Mouse (Mus musculus) G1E (cell line): ENCODE data around the gene Dnajb2. TPM values are rescaled to one million over a fixed set of nuclear protein-coding genes. Genes with fewer than 3 reads are reported as not detected.

ENCODE experiments used
- ATAC-seq: 2 replicates; pipeline ENCODE4 v1.8.0; 2016; ENCODE audit warnings: mild to moderate bottlenecking; ENCODE audit not compliant: insufficient number of reproducible peaks, poor library complexity, low FRiP score, severe bottlenecking; ENCODE audit errors: extremely low read depth
- DNase-seq: peaks from one replicate; pipeline ENCODE4 v3.0.0; 2012; ENCODE audit warnings: low spot score
- H3K27me3 ChIP-seq: 2 replicates; pipeline ENCODE4 v1.6.1; 2012; ENCODE audit warnings: mild to moderate bottlenecking, low read length, inconsistent platforms; ENCODE audit not compliant: insufficient read depth
- H3K36me3 ChIP-seq: replicated peaks from 2 replicates; pipeline ENCODE3; 2012; ENCODE audit warnings: mild to moderate bottlenecking, inconsistent platforms
- H3K4me1 ChIP-seq: 2 replicates; pipeline ENCODE4 v1.6.1; 2012; ENCODE audit warnings: low read depth, low read length, inconsistent platforms, mixed read lengths; ENCODE audit not compliant: insufficient read depth
- H3K4me3 ChIP-seq: 2 replicates; pipeline ENCODE4 v1.5.1; 2012; ENCODE audit warnings: low read depth, mild to moderate bottlenecking, inconsistent platforms, low read length, moderate library complexity, mixed read lengths
- H3K9me3 ChIP-seq: replicated peaks from 2 replicates; pipeline ENCODE4 v1.6.1; 2012; ENCODE audit warnings: inconsistent platforms
- CTCF ChIP-seq: IDR thresholded peaks from 2 replicates; pipeline ENCODE4 v1.5.1; 2012; ENCODE audit warnings: low read depth, low read length, inconsistent platforms, mixed read lengths
- GATA1 ChIP-seq: IDR thresholded peaks from 2 replicates; pipeline ENCODE4 v1.6.1; 2012; ENCODE audit warnings: borderline replicate concordance, low read length, inconsistent platforms, mixed read lengths
- GATA2 ChIP-seq: IDR thresholded peaks from 2 replicates; pipeline ENCODE4 v1.6.1; 2012; ENCODE audit warnings: low read depth, low read length, inconsistent platforms, borderline replicate concordance
- POLR2AphosphoS5 ChIP-seq: IDR thresholded peaks from 2 replicates; pipeline ENCODE4 v1.6.1; 2012; ENCODE audit warnings: low read depth, low read length, inconsistent platforms; ENCODE audit not compliant: insufficient replicate concordance
- TAL1 ChIP-seq: conservative IDR thresholded peaks from 2 replicates; pipeline ENCODE4 v1.6.1; 2012; ENCODE audit warnings: low read depth, low read length, inconsistent platforms, mixed read lengths
- polyA plus RNA-seq: library from polyadenylated mRNA; stranded (reverse); fragments of >175 nt; gene quantifications from 2 replicates; pipeline ENCODE4 v1.2.3, GENCODE M21; 2012
- total RNA-seq, 2 experiments: library from RNA; stranded (forward) in 1 of 2; stranded (reverse) in 1 of 2; fragments of 200-1000 nt in 1 of 2; fragments of >200 nt in 1 of 2; fragmentation: Nextera tagmentation in 1 of 2; gene quantifications; 2 replicates each; pipeline ENCODE4 v1.2.3; 2014 to 2017

Gene Dnajb2
- total and polyA plus RNA-seq, 3 experiments: 11.1 to 63.3 (median 13.9) TPM

GRCm38 (mm10) chr1:75264091-75264880 lies 28.1 kb downstream of the Dnajb2 start, which contains the start of gene Ptprn:
Gene Ptprn (minus strand): TSS chr1:75264502.
- H3K27me3 ChIP-seq: peaks cover 21% of the 10 kb centered on the region
- H3K4me3 ChIP-seq: no peak within 1 kb of the TSS
- ATAC-seq: no peak

DNA sequence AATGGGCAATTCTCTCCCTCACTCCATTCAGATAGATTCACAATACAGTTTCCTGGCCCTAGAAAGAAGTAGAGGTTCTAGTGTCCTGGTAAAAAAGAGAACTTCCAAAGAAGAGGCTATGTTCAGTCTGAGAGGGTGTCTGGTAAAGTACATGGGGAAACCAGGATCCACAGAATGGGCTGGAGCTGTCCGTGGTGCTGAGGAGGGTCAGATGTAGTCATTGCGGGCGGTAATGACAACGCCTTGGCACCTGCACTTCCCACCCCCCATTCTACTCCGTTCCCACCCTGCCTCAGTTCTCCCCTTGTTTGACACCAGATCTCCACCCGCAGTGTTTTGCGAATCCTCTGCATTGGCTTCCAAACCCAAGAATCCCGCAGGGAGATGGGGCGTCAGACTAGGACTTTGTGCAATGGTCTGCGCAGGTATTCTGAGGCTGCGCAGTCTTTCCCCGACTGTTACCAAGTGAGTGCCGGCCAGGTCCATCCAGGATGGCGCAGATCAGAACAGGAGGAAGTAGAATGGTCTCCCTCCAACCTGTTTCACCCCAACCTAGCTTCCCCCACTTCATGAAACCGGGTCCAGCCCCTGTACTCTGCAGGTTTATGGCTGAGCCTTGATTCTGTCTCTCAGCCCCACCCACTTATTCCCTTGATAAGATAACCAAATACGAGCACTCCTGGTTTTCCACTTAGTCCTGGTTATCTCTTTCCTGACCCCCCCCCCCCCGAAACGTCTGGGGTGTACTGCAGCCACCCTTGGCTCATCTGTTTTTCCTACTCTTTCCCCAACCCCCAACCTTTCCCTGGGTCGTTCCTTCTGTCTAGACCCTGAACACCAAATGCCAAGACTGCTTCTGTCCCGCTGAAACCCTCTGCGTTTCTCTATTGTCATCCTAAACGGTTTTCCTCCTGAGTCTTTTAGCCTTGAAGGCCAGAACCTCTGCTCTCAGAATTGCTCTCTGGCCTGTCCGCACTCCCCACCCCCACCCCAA lies 41.3 kb downstream of the Dnajb2 start:
- H3K4me3 ChIP-seq: no peak overlapping the region
- ATAC-seq (no peak), DNase-seq (peak; percentile 54)
- no peaks in the 10 kb centered on the region for H3K4me1 ChIP-seq
- TF ChIP-seq POLR2AphosphoS5: no peak
- TF ChIP-seq TAL1: no peak
- TF ChIP-seq CTCF: no peak
- TF ChIP-seq GATA2: no peak
- TF ChIP-seq GATA1: no peak
- H3K36me3 ChIP-seq: no peaks in the 10 kb centered on the region
- H3K27me3 ChIP-seq: peaks cover 8% of the 10 kb centered on the region; the same call in 1 of the 2 replicates
- peaks cover 3% of the 10 kb centered on the region; the same call in 1 of the 2 replicates for H3K9me3 ChIP-seq

More at GRCm38 (mm10) chr1:75264091-75264880, 28.1 kb downstream of the Dnajb2 start, which contains the start of gene Ptprn:
- no peaks in the 10 kb centered on the region for H3K36me3 ChIP-seq
- no peak for DNase-seq
- H3K9me3 ChIP-seq: no peaks in the 10 kb centered on the region
- peaks cover 3% of the 10 kb centered on the region; the same call in 1 of the 2 replicates for H3K4me1 ChIP-seq
- no peak for TF ChIP-seq GATA2
- TF ChIP-seq POLR2AphosphoS5: no peak
- TF ChIP-seq CTCF: no peak
- TF ChIP-seq GATA1: no peak
- no peak for TF ChIP-seq TAL1

DNA sequence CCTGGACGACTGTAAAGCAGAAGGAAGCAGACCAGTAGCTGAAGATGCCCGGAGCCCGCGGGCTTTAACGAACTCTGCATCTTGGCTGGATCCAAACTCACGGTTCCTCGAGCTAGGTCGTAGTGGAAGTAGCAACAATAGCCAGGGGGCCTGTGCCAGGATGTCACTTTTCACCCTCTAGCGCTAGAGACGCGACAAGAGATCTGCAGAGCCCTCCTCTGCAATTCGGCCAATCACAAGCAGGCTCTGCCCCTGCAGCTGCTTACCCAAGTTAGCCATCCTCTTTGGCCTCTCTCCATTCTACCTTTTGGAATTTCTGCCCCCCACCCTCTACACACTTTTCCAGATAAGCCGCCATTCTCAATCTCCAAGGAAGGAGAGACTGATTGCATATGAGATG lies 42.0 kb downstream of the Dnajb2 start, which contains the start of gene Resp18:
Gene Resp18, minus strand, starts transcription at position 188 of the 400 bp plus-strand sequence.
- H3K4me3 ChIP-seq: no peak within 1 kb of the TSS
- TF ChIP-seq TAL1 (no peak), POLR2AphosphoS5 (no peak), GATA2 (no peak), GATA1 (no peak), CTCF (no peak)
- H3K4me1 ChIP-seq: no peaks in the 10 kb centered on the region
- DNase-seq (no peak), ATAC-seq (no peak)
- H3K36me3 ChIP-seq: no peaks in the 10 kb centered on the region
- peaks cover 3% of the 10 kb centered on the region; the same call in 1 of the 2 replicates for H3K9me3 ChIP-seq
- H3K27me3 ChIP-seq: peaks cover 8% of the 10 kb centered on the region; the same call in 1 of the 2 replicates

DNA sequence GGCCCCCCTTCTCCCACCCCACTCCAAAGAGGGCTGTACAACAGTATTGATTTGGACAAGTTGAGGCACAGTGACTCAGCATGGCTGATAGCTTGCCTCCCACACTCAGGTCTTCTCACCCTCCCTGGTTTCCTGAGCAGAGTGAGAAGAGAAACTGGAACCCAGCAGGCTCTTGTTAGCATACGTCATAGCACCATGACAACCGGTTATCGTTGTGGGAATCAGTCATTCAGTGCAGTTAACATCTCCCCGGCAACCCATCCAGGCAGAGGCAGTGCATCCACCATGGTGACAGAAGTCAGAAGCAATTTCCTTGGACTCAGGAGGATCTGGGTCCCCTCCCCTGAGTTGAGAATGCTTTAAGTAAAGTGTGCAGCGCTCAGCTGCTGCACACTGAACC lies 46.8 kb downstream of the Dnajb2 start:
- ATAC-seq: no peak
- no peak for DNase-seq
- TF ChIP-seq TAL1 (no peak), CTCF (no peak; the same call in 1 of the 2 replicates), GATA2 (no peak), POLR2AphosphoS5 (no peak), GATA1 (no peak)
- no peaks in the 10 kb centered on the region for H3K36me3 ChIP-seq
- peaks cover 3% of the 10 kb centered on the region; the same call in 1 of the 2 replicates for H3K9me3 ChIP-seq
- H3K27me3 ChIP-seq: peaks cover 14% of the 10 kb centered on the region; the same call in 1 of the 2 replicates
- H3K4me1 ChIP-seq: no peaks in the 10 kb centered on the region
- H3K4me3 ChIP-seq: no peak overlapping the region

GRCm38 (mm10) chr1:75284911-75285310 lies 48.7 kb downstream of the Dnajb2 start:
- Histone ChIP-seq H3K4me3 (no peak overlapping the region), H3K9me3 (peaks cover 3% of the 10 kb centered on the region; the same call in 1 of the 2 replicates), H3K4me1 (no peaks in the 10 kb centered on the region), H3K27me3 (peaks cover 18% of the 10 kb centered on the region), H3K36me3 (no peaks in the 10 kb centered on the region)
- DNase-seq (no peak), ATAC-seq (no peak)
- TF ChIP-seq GATA1 (no peak), POLR2AphosphoS5 (no peak), TAL1 (no peak), GATA2 (no peak), CTCF (no peak)

GRCm38 (mm10) chr1:75289376-75289775 lies 53.2 kb downstream of the Dnajb2 start:
- Histone ChIP-seq H3K4me1 (0 out of 2 replicates have a peak, but pooled peaks cover 2% of the 10 kb centered on the region), H3K27me3 (peaks cover 27% of the 10 kb centered on the region), H3K4me3 (no peak overlapping the region), H3K9me3 (no peaks in the 10 kb centered on the region), H3K36me3 (no peaks in the 10 kb centered on the region)
- no peak for DNase-seq
- TF ChIP-seq CTCF (no peak), GATA1 (no peak)
- ATAC-seq: no peak
